Mouse (Mus musculus): ENCODE measurements at regions not wholly inside any gene's neighbourhood (a gene's known extent, or its start where the extent isn't known, plus 50 kb on each side); places are given as distances from the start of the nearest gene placed in this dataset.

- no peaks in the 10 kb centered on the region for H3K27me3 ChIP-seq (ENCODE audit: control insufficient read depth, insufficient read depth, low read length)
- H3K9me3 ChIP-seq (replicated peaks; ENCODE audit: control insufficient read depth, low read length): no peaks in the 10 kb centered on the region
- H3K27ac ChIP-seq (ENCODE audit: low read length): 0 out of 2 replicates have a peak overlapping the region, but pooled peaks have one; percentile 38
- no peak overlapping the region for H3K9ac ChIP-seq (ENCODE audit: low read length)
- H3K4me2 ChIP-seq (ENCODE audit: low read depth, low read length): no peak overlapping the region
- WGBS: 39% methylated on average over 11 of the region's 11 CpGs
- peaks cover 10% of the 10 kb centered on the region for H3K4me1 ChIP-seq (ENCODE audit: control insufficient read depth, insufficient read depth, low read length)
- no peak overlapping the region for H3K4me3 ChIP-seq (ENCODE audit: low read length)
- peak; percentile 82 for ATAC-seq (replicated peaks; ENCODE audit: extremely low read depth, insufficient read depth, low FRiP score)
- H3K36me3 ChIP-seq (ENCODE audit: control insufficient read depth, insufficient read depth): no peaks in the 10 kb centered on the region
Observed at GRCm38 (mm10) chr6:117408971-117409783, 240.8 kb downstream of the Cxcl12 start.

GRCm38 (mm10) chr6:117414926-117415325 lies 246.6 kb downstream of the Cxcl12 start:
- Histone ChIP-seq H3K4me1 (ENCODE audit: control insufficient read depth, insufficient read depth, low read length) (peaks cover 14% of the 10 kb centered on the region), H3K27me3 (ENCODE audit: control insufficient read depth, insufficient read depth, low read length) (no peaks in the 10 kb centered on the region), H3K36me3 (ENCODE audit: control insufficient read depth, insufficient read depth) (no peaks in the 10 kb centered on the region), H3K4me3 (ENCODE audit: low read length) (no peak overlapping the region), H3K9ac (ENCODE audit: low read length) (no peak overlapping the region), H3K4me2 (ENCODE audit: low read depth, low read length) (no peak overlapping the region), H3K27ac (ENCODE audit: low read length) (no peak overlapping the region), H3K9me3 (replicated peaks; ENCODE audit: control insufficient read depth, low read length) (no peaks in the 10 kb centered on the region)
- WGBS: 62% methylated on average over 5 of the region's 5 CpGs
- no peak for ATAC-seq (replicated peaks; ENCODE audit: extremely low read depth, insufficient read depth, low FRiP score)

GRCm38 (mm10) chr6:117415901-117416300 lies 247.6 kb downstream of the Cxcl12 start:
- Histone ChIP-seq H3K4me1 (ENCODE audit: control insufficient read depth, insufficient read depth, low read length) (peaks cover 14% of the 10 kb centered on the region), H3K27me3 (ENCODE audit: control insufficient read depth, insufficient read depth, low read length) (no peaks in the 10 kb centered on the region), H3K9me3 (replicated peaks; ENCODE audit: control insufficient read depth, low read length) (no peaks in the 10 kb centered on the region), H3K4me2 (ENCODE audit: low read depth, low read length) (no peak overlapping the region), H3K4me3 (ENCODE audit: low read length) (no peak overlapping the region), H3K9ac (ENCODE audit: low read length) (no peak overlapping the region), H3K36me3 (ENCODE audit: control insufficient read depth, insufficient read depth) (no peaks in the 10 kb centered on the region), H3K27ac (ENCODE audit: low read length) (no peak overlapping the region; the same call in 1 of the 2 replicates)
- WGBS: 49% methylated on average over 6 of the region's 6 CpGs
- ATAC-seq (replicated peaks; ENCODE audit: extremely low read depth, insufficient read depth, low FRiP score): no peak

GRCm38 (mm10) chr6:117416461-117416860 lies 248.1 kb downstream of the Cxcl12 start:
- Histone ChIP-seq H3K27me3 (ENCODE audit: control insufficient read depth, insufficient read depth, low read length) (no peaks in the 10 kb centered on the region), H3K27ac (ENCODE audit: low read length) (no peak overlapping the region), H3K36me3 (ENCODE audit: control insufficient read depth, insufficient read depth) (no peaks in the 10 kb centered on the region), H3K9ac (ENCODE audit: low read length) (no peak overlapping the region), H3K4me3 (ENCODE audit: low read length) (no peak overlapping the region), H3K4me1 (ENCODE audit: control insufficient read depth, insufficient read depth, low read length) (peaks cover 14% of the 10 kb centered on the region), H3K4me2 (ENCODE audit: low read depth, low read length) (no peak overlapping the region), H3K9me3 (replicated peaks; ENCODE audit: control insufficient read depth, low read length) (no peaks in the 10 kb centered on the region)
- 73% methylated on average over 5 of the region's 5 CpGs for WGBS
- no peak for ATAC-seq (replicated peaks; ENCODE audit: extremely low read depth, insufficient read depth, low FRiP score)

GRCm38 (mm10) chr6:117422846-117423573 lies 254.7 kb downstream of the Cxcl12 start:
- H3K9me3 ChIP-seq (replicated peaks; ENCODE audit: control insufficient read depth, low read length): no peaks in the 10 kb centered on the region
- H3K27ac ChIP-seq (ENCODE audit: low read length): no peak overlapping the region
- no peak for ATAC-seq (replicated peaks; ENCODE audit: extremely low read depth, insufficient read depth, low FRiP score)
- H3K4me2 ChIP-seq (ENCODE audit: low read depth, low read length): no peak overlapping the region
- no peak overlapping the region for H3K9ac ChIP-seq (ENCODE audit: low read length)
- WGBS: 72% methylated on average over 10 of the region's 10 CpGs
- no peaks in the 10 kb centered on the region for H3K36me3 ChIP-seq (ENCODE audit: control insufficient read depth, insufficient read depth)
- no peaks in the 10 kb centered on the region for H3K27me3 ChIP-seq (ENCODE audit: control insufficient read depth, insufficient read depth, low read length)
- H3K4me1 ChIP-seq (ENCODE audit: control insufficient read depth, insufficient read depth, low read length): peaks cover 7% of the 10 kb centered on the region
- H3K4me3 ChIP-seq (ENCODE audit: low read length): no peak overlapping the region

- Histone ChIP-seq H3K4me2 (ENCODE audit: low read depth, low read length) (no peak overlapping the region), H3K4me1 (ENCODE audit: control insufficient read depth, insufficient read depth, low read length) (peaks cover 8% of the 10 kb centered on the region), H3K4me3 (ENCODE audit: low read length) (no peak overlapping the region), H3K36me3 (ENCODE audit: control insufficient read depth, insufficient read depth) (no peaks in the 10 kb centered on the region), H3K27me3 (ENCODE audit: control insufficient read depth, insufficient read depth, low read length) (no peaks in the 10 kb centered on the region), H3K9me3 (replicated peaks; ENCODE audit: control insufficient read depth, low read length) (no peaks in the 10 kb centered on the region), H3K9ac (ENCODE audit: low read length) (no peak overlapping the region), H3K27ac (ENCODE audit: low read length) (no peak overlapping the region)
- 94% methylated on average over 5 of the region's 5 CpGs for WGBS
- no peak for ATAC-seq (replicated peaks; ENCODE audit: extremely low read depth, insufficient read depth, low FRiP score)
Observed at GRCm38 (mm10) chr6:117426363-117426762, 258.0 kb downstream of the Cxcl12 start.

GRCm38 (mm10) chr6:117427351-117428142 lies 259.2 kb downstream of the Cxcl12 start:
- 44% methylated on average over 12 of the region's 12 CpGs for WGBS

GRCm38 (mm10) chr6:117428441-117428840 lies 260.1 kb downstream of the Cxcl12 start:
- no peak for ATAC-seq (replicated peaks; ENCODE audit: extremely low read depth, insufficient read depth, low FRiP score)
- no peaks in the 10 kb centered on the region for H3K36me3 ChIP-seq (ENCODE audit: control insufficient read depth, insufficient read depth)
- H3K9me3 ChIP-seq (replicated peaks; ENCODE audit: control insufficient read depth, low read length): no peaks in the 10 kb centered on the region
- H3K27me3 ChIP-seq (ENCODE audit: control insufficient read depth, insufficient read depth, low read length): no peaks in the 10 kb centered on the region
- H3K4me1 ChIP-seq (ENCODE audit: control insufficient read depth, insufficient read depth, low read length): peaks cover 8% of the 10 kb centered on the region
- no peak overlapping the region for H3K4me2 ChIP-seq (ENCODE audit: low read depth, low read length)
- H3K4me3 ChIP-seq (ENCODE audit: low read length): no peak overlapping the region
- H3K27ac ChIP-seq (ENCODE audit: low read length): no peak overlapping the region
- no peak overlapping the region for H3K9ac ChIP-seq (ENCODE audit: low read length)
- 87% methylated on average over 11 of the region's 11 CpGs for WGBS

More at GRCm38 (mm10) chr6:117427351-117428142, 259.2 kb downstream of the Cxcl12 start:
- H3K27ac ChIP-seq (ENCODE audit: low read length): no peak overlapping the region
- H3K27me3 ChIP-seq (ENCODE audit: control insufficient read depth, insufficient read depth, low read length): no peaks in the 10 kb centered on the region
- H3K9ac ChIP-seq (ENCODE audit: low read length): no peak overlapping the region
- H3K36me3 ChIP-seq (ENCODE audit: control insufficient read depth, insufficient read depth): no peaks in the 10 kb centered on the region
- no peak overlapping the region for H3K4me3 ChIP-seq (ENCODE audit: low read length)
- ATAC-seq (replicated peaks; ENCODE audit: extremely low read depth, insufficient read depth, low FRiP score): no peak
- H3K4me2 ChIP-seq (ENCODE audit: low read depth, low read length): no peak overlapping the region
- H3K9me3 ChIP-seq (replicated peaks; ENCODE audit: control insufficient read depth, low read length): no peaks in the 10 kb centered on the region
- peaks cover 8% of the 10 kb centered on the region for H3K4me1 ChIP-seq (ENCODE audit: control insufficient read depth, insufficient read depth, low read length)
